Mouse (Mus musculus) kidney, postnatal 0 days (tissue): ENCODE measurements around the gene Tcea3. TPM values are rescaled to one million over a fixed set of nuclear protein-coding genes. Genes with fewer than 3 reads are reported as not detected.

Source experiments
- ATAC-seq: fragments of 200-750 bp; cut with Nextera tagmentation; replicated peaks from 2 replicates; pipeline ENCODE4 v1.8.0; 2017; ENCODE audit warnings: low read depth, moderate number of reproducible peaks, moderate TSS enrichment, moderate library complexity; ENCODE audit not compliant: low FRiP score
- DNase-seq: peaks from one replicate; pipeline ENCODE4 v3.0.0-alpha.2; 2016; ENCODE audit warnings: low spot score
- H3K27ac ChIP-seq: fragments of 300-500 bp; sonication (generic); 2 replicates; pipeline ENCODE4 v1.5.1; 2014; ENCODE audit warnings: mild to moderate bottlenecking
- H3K27me3 ChIP-seq: fragments of 300-500 bp; sonication (generic); 2 replicates; pipeline ENCODE4 v1.6.1; 2014; ENCODE audit warnings: low read length, mixed read lengths; ENCODE audit not compliant: insufficient read depth
- H3K36me3 ChIP-seq: fragments of 300-500 bp; sonication (generic); 2 replicates; pipeline ENCODE4 v1.6.1; 2014; ENCODE audit warnings: low read length, mixed read lengths; ENCODE audit not compliant: insufficient read depth
- H3K4me1 ChIP-seq: fragments of 300-500 bp; sonication (generic); replicated peaks from 2 replicates; pipeline ENCODE4 v1.6.1; 2014; ENCODE audit warnings: antibody characterized with exemption, low read length, mixed read lengths; ENCODE audit not compliant: insufficient read depth
- H3K4me2 ChIP-seq: fragments of 300-500 bp; sonication (generic); 2 replicates; pipeline ENCODE4 v1.6.1; 2014; ENCODE audit warnings: mild to moderate bottlenecking, low read length, moderate library complexity, mixed read lengths
- H3K4me3 ChIP-seq: fragments of 300-500 bp; sonication (generic); replicated peaks from 2 replicates; pipeline ENCODE4 v1.5.1; 2014; ENCODE audit warnings: low read depth, low read length
- H3K9ac ChIP-seq: fragments of 300-500 bp; sonication (generic); 2 replicates; pipeline ENCODE4 v1.6.1; 2014; ENCODE audit warnings: low read depth, low read length
- H3K9me3 ChIP-seq: fragments of 300-500 bp; sonication (generic); replicated peaks from 2 replicates; pipeline ENCODE4 v1.6.1; 2016; ENCODE audit warnings: low read length, inconsistent platforms, mixed read lengths
- CTCF ChIP-seq: IDR thresholded peaks from 2 replicates; pipeline ENCODE4 v1.5.1; 2016; ENCODE audit warnings: antibody characterized with exemption, low read depth, mild to moderate bottlenecking, moderate library complexity
- WGBS: fragments of 180-500 bp; shearing (Covaris S2); extraction: QIAGEN DNeasy Blood & Tissue Kit; methylation state at CpG from one replicate; pipeline ENCODE4 v1.1.7; 2014; 5-methylcytosine and 5-hydroxymethylcytosine counted together
- polyA plus RNA-seq: library from polyadenylated mRNA; unstranded; fragments of >200 nt; fragmentation: Nextera tagmentation; extraction: Ambion mirVana; gene quantifications from 2 replicates; pipeline ENCODE4 v1.2.1, GENCODE M21; 2015

Gene Tcea3
- polyA plus RNA-seq, 1 experiment from 2014 or later: 11.2 TPM

- no peak; the same call in 1 of the 2 replicates for ATAC-seq
- no peak for TF ChIP-seq CTCF
- no peak for DNase-seq
- 0 out of 2 replicates have a peak overlapping the region, but pooled peaks have one; percentile 36 for H3K27ac ChIP-seq
- no peak overlapping the region for H3K4me2 ChIP-seq
- WGBS: 50% methylated on average over 7 of the region's 7 CpGs
- no peak overlapping the region for H3K4me3 ChIP-seq
- H3K9ac ChIP-seq: no peak overlapping the region
- no peaks in the 10 kb centered on the region for H3K9me3 ChIP-seq
- no peaks in the 10 kb centered on the region for H3K4me1 ChIP-seq
- H3K36me3 ChIP-seq: peaks cover 31% of the 10 kb centered on the region
- no peaks in the 10 kb centered on the region for H3K27me3 ChIP-seq
Measured at GRCm38 (mm10) chr4:136295941-136296340, 48.4 kb downstream of the Tcea3 start.

GRCm38 (mm10) chr4:136302462-136302861, 54.9 kb downstream of the Tcea3 start:
- Histone ChIP-seq H3K9ac (no peak overlapping the region), H3K36me3 (no peaks in the 10 kb centered on the region), H3K9me3 (no peaks in the 10 kb centered on the region), H3K27ac (no peak overlapping the region), H3K27me3 (no peaks in the 10 kb centered on the region), H3K4me3 (no peak overlapping the region), H3K4me1 (no peaks in the 10 kb centered on the region), H3K4me2 (no peak overlapping the region)
- ATAC-seq (no peak), DNase-seq (no peak)
- TF ChIP-seq CTCF: no peak
- WGBS: 72% methylated on average over 4 of the region's 4 CpGs

GRCm38 (mm10) chr4:136304181-136304580, 56.7 kb downstream of the Tcea3 start:
- no peak for DNase-seq
- Histone ChIP-seq H3K9me3 (no peaks in the 10 kb centered on the region), H3K4me2 (no peak overlapping the region), H3K4me3 (no peak overlapping the region), H3K27me3 (no peaks in the 10 kb centered on the region), H3K36me3 (no peaks in the 10 kb centered on the region), H3K27ac (no peak overlapping the region), H3K9ac (no peak overlapping the region), H3K4me1 (no peaks in the 10 kb centered on the region)
- ATAC-seq: no peak
- WGBS: 26% methylated on average over 2 of the region's 2 CpGs
- no peak for TF ChIP-seq CTCF

- WGBS: 59% methylated on average over 2 of the region's 2 CpGs
- Histone ChIP-seq H3K27me3 (no peaks in the 10 kb centered on the region), H3K9me3 (no peaks in the 10 kb centered on the region), H3K4me1 (peaks cover 9% of the 10 kb centered on the region; the same call in 1 of the 2 replicates), H3K4me3 (no peak overlapping the region), H3K9ac (no peak overlapping the region), H3K4me2 (no peak overlapping the region), H3K36me3 (no peaks in the 10 kb centered on the region), H3K27ac (no peak overlapping the region)
- DNase-seq (no peak), ATAC-seq (no peak)
- peak; percentile 41; the same call in 1 of the 2 replicates for TF ChIP-seq CTCF
Measured at GRCm38 (mm10) chr4:136308355-136308754, 60.8 kb downstream of the Tcea3 start.

GRCm38 (mm10) chr4:136309780-136310179, 62.3 kb downstream of the Tcea3 start:
- under 1% methylated on average over 11 of the region's 11 CpGs for WGBS
- Histone ChIP-seq H3K9ac (peak overlapping the region; percentile 97), H3K4me1 (peaks cover 9% of the 10 kb centered on the region; the same call in 1 of the 2 replicates), H3K27me3 (no peaks in the 10 kb centered on the region), H3K4me2 (peak overlapping the region; percentile 67), H3K36me3 (no peaks in the 10 kb centered on the region), H3K4me3 (peak overlapping the region; percentile 90), H3K9me3 (no peaks in the 10 kb centered on the region), H3K27ac (peak overlapping the region; percentile 90)
- no peak for TF ChIP-seq CTCF
- ATAC-seq: no peak
- peak; percentile 87 for DNase-seq

GRCm38 (mm10) chr4:136310229-136311041, 62.9 kb downstream of the Tcea3 start, which contains the start of gene Hnrnpr:
TSS of gene Hnrnpr (plus strand) at chr4:136310942.
- H3K9ac ChIP-seq: peak within 1 kb of the TSS; percentile 97
- H3K4me1 ChIP-seq: peaks cover 9% of the 10 kb centered on the region; the same call in 1 of the 2 replicates
- H3K4me3 ChIP-seq: peak within 1 kb of the TSS; percentile 90
- H3K27me3 ChIP-seq: no peaks in the 10 kb centered on the region
- H3K9me3 ChIP-seq: no peaks in the 10 kb centered on the region
- H3K4me2 ChIP-seq: peak within 1 kb of the TSS; percentile 69
- peak within 1 kb of the TSS; percentile 96 for H3K27ac ChIP-seq
- no peaks in the 10 kb centered on the region for H3K36me3 ChIP-seq
- ATAC-seq (peak; percentile 99), DNase-seq (peak; percentile 98)
- TF ChIP-seq CTCF: no peak
- under 1% methylated on average over 50 of the region's 65 CpGs for WGBS
